Mouse (Mus musculus): ENCODE results near the gene Mbd6. TPM values are rescaled to one million over a fixed set of nuclear protein-coding genes. Genes with fewer than 3 reads are reported as not detected.
"Not testable (repeated sequence)": the region's sequence is repeated elsewhere in the genome, so short reads cannot be mapped to it uniquely, and the experiment has no call there.

Mbd6 gene
- polyA plus RNA-seq, 1 experiment = 47.8 TPM

GRCm38 (mm10) chr10:127311476-127312355 lies 22.9 kb upstream of the Mbd6 start, which contains the start of gene Mars:
Gene Mars (minus strand): TSS chr10:127311786.
- WGBS = under 1% methylated on average over 65 of the region's 65 CpGs
- no peaks in the 10 kb centered on the region for H3K27me3 ChIP-seq (ENCODE audit: control insufficient read depth, insufficient read depth, low read length)
- peak within 1 kb of the TSS; percentile 61 for H3K27ac ChIP-seq (ENCODE audit: insufficient read depth, low read length)
- DNase-seq = peak; percentile 95 to 97
- H3K4me1 ChIP-seq (ENCODE audit: control insufficient read depth, insufficient read depth, low read length) = no peaks in the 10 kb centered on the region
- H3K4me3 ChIP-seq (replicated peaks; ENCODE audit: insufficient read depth, low read depth, low read length) = peak within 1 kb of the TSS; percentile 91
- TF ChIP-seq POLR2A (IDR thresholded peaks at IDR 0.05; ENCODE audit: borderline replicate concordance, insufficient read depth, low read length) (peak; percentile 68; the same call in 1 of the 2 replicates), CTCF (IDR thresholded peaks at IDR 0.05; ENCODE audit: borderline replicate concordance, insufficient read depth, low read depth, low read length) (no peak)

- no peaks in the 10 kb centered on the region for H3K27me3 ChIP-seq (ENCODE audit: control insufficient read depth, insufficient read depth, low read length)
- peak overlapping the region; percentile 61 for H3K27ac ChIP-seq (ENCODE audit: insufficient read depth, low read length)
- WGBS = 35% methylated on average over 23 of the region's 23 CpGs
- no peak for DNase-seq
- H3K4me1 ChIP-seq (ENCODE audit: control insufficient read depth, insufficient read depth, low read length) = no peaks in the 10 kb centered on the region
- H3K4me3 ChIP-seq (replicated peaks; ENCODE audit: insufficient read depth, low read depth, low read length) = peak overlapping the region; percentile 91
- no peak for TF ChIP-seq POLR2A (IDR thresholded peaks at IDR 0.05; ENCODE audit: borderline replicate concordance, insufficient read depth, low read length)
- no peak for TF ChIP-seq CTCF (IDR thresholded peaks at IDR 0.05; ENCODE audit: borderline replicate concordance, insufficient read depth, low read depth, low read length)
Observed at GRCm38 (mm10) chr10:127310523-127311475, 22.0 kb upstream of the Mbd6 start.

- H3K4me3 ChIP-seq (replicated peaks; ENCODE audit: insufficient read depth, low read depth, low read length); DNase-seq; H3K27ac ChIP-seq (ENCODE audit: insufficient read depth, low read length); H3K27me3 ChIP-seq (ENCODE audit: control insufficient read depth, insufficient read depth, low read length); H3K4me1 ChIP-seq (ENCODE audit: control insufficient read depth, insufficient read depth, low read length): not testable (repeated sequence)
- WGBS = 51% methylated on average over 3 of the region's 3 CpGs
Observed at GRCm38 (mm10) chr10:127309167-127309566, 20.3 kb upstream of the Mbd6 start.

GRCm38 (mm10) chr10:127303136-127303535 lies 14.3 kb upstream of the Mbd6 start:
- H3K27ac ChIP-seq (ENCODE audit: insufficient read depth, low read length) = no peak overlapping the region
- H3K4me3 ChIP-seq (replicated peaks; ENCODE audit: insufficient read depth, low read depth, low read length) = no peak overlapping the region
- DNase-seq = no peak
- TF ChIP-seq POLR2A (IDR thresholded peaks at IDR 0.05; ENCODE audit: borderline replicate concordance, insufficient read depth, low read length) = no peak
- TF ChIP-seq CTCF (IDR thresholded peaks at IDR 0.05; ENCODE audit: borderline replicate concordance, insufficient read depth, low read depth, low read length) = no peak
- no peaks in the 10 kb centered on the region for H3K4me1 ChIP-seq (ENCODE audit: control insufficient read depth, insufficient read depth, low read length)
- 93% methylated on average over 11 of the region's 11 CpGs for WGBS
- no peaks in the 10 kb centered on the region for H3K27me3 ChIP-seq (ENCODE audit: control insufficient read depth, insufficient read depth, low read length)

- TF ChIP-seq CTCF (IDR thresholded peaks at IDR 0.05; ENCODE audit: borderline replicate concordance, insufficient read depth, low read depth, low read length) (no peak), POLR2A (IDR thresholded peaks at IDR 0.05; ENCODE audit: borderline replicate concordance, insufficient read depth, low read length) (no peak)
- no peaks in the 10 kb centered on the region for H3K4me1 ChIP-seq (ENCODE audit: control insufficient read depth, insufficient read depth, low read length)
- DNase-seq = no peak
- no peak overlapping the region for H3K27ac ChIP-seq (ENCODE audit: insufficient read depth, low read length)
- no peak overlapping the region for H3K4me3 ChIP-seq (replicated peaks; ENCODE audit: insufficient read depth, low read depth, low read length)
- no peaks in the 10 kb centered on the region for H3K27me3 ChIP-seq (ENCODE audit: control insufficient read depth, insufficient read depth, low read length)
- 85% methylated on average over 6 of the region's 6 CpGs for WGBS
Observed at GRCm38 (mm10) chr10:127300361-127300760, 11.5 kb upstream of the Mbd6 start.

- no peaks in the 10 kb centered on the region for H3K27me3 ChIP-seq (ENCODE audit: control insufficient read depth, insufficient read depth, low read length)
- no peak for TF ChIP-seq POLR2A (IDR thresholded peaks at IDR 0.05; ENCODE audit: borderline replicate concordance, insufficient read depth, low read length)
- no peak for TF ChIP-seq CTCF (IDR thresholded peaks at IDR 0.05; ENCODE audit: borderline replicate concordance, insufficient read depth, low read depth, low read length)
- H3K27ac ChIP-seq (ENCODE audit: insufficient read depth, low read length) = no peak overlapping the region
- H3K4me3 ChIP-seq (replicated peaks; ENCODE audit: insufficient read depth, low read depth, low read length) = no peak overlapping the region
- WGBS = 89% methylated on average over 16 of the region's 16 CpGs
- H3K4me1 ChIP-seq (ENCODE audit: control insufficient read depth, insufficient read depth, low read length) = no peaks in the 10 kb centered on the region
- no peak for DNase-seq
Observed at GRCm38 (mm10) chr10:127297015-127297871, 8.4 kb upstream of the Mbd6 start.
